Mouse (Mus musculus): ENCODE measurements around the gene Gm13277. TPM values are rescaled to one million over a fixed set of nuclear protein-coding genes. Genes with fewer than 3 reads are reported as not detected.
"Not testable (repeated sequence)": the region's sequence is repeated elsewhere in the genome, so short reads cannot be mapped to it uniquely, and the experiment has no call there.

Gene Gm13277
- total RNA-seq, 1 experiment from 2014 or later: not detected

GRCm38 (mm10) chr4:88785409-88785808 lies 3.0 kb upstream of the Gm13277 start, which contains the start of gene Gm13276:
Gene Gm13276, plus strand, starts transcription at chr4:88785709.
- not testable (repeated sequence) for DNase-seq

GRCm38 (mm10) chr4:88791250-88791649 lies 2.8 kb downstream of the Gm13277 start, which contains the start of gene Gm13278:
Gene Gm13278, plus strand, starts transcription at chr4:88791550.
- DNase-seq: not testable (repeated sequence)

- DNase-seq: peak; percentile 17
Observed at GRCm38 (mm10) chr4:88793936-88794675, 5.7 kb downstream of the Gm13277 start, which contains the start of gene Gm13275. Gene Gm13275, plus strand, starts transcription at chr4:88794487.

GRCm38 (mm10) chr4:88797097-88797496 lies 8.7 kb downstream of the Gm13277 start, which contains the start of gene Gm13279:
Gene Gm13279, plus strand, starts transcription at chr4:88797397.
- DNase-seq: not testable (repeated sequence)

- not testable (repeated sequence) for DNase-seq
Observed at GRCm38 (mm10) chr4:88799365-88799764, 10.9 kb downstream of the Gm13277 start, which contains the start of gene Gm13285. Gene Gm13285, plus strand, starts transcription at chr4:88799665.

GRCm38 (mm10) chr4:88802954-88803353 lies 14.5 kb downstream of the Gm13277 start, which contains the start of gene Gm13287:
Gene Gm13287, plus strand, starts transcription at chr4:88803254.
- not testable (repeated sequence) for DNase-seq

- not testable (repeated sequence) for DNase-seq
Observed at GRCm38 (mm10) chr4:88805231-88805630, 16.8 kb downstream of the Gm13277 start, which contains the start of gene Gm13288. Gene Gm13288, plus strand, starts transcription at chr4:88805531.

- peak; percentile 26 for DNase-seq
Observed at GRCm38 (mm10) chr4:88805761-88806160, 17.3 kb downstream of the Gm13277 start.

- no peak for DNase-seq
Observed at GRCm38 (mm10) chr4:88815928-88816327, 27.5 kb downstream of the Gm13277 start, which contains the start of gene Ifna7. Gene Ifna7, plus strand, starts transcription at chr4:88816228.

GRCm38 (mm10) chr4:88819659-88820058 lies 31.2 kb downstream of the Gm13277 start, which contains the start of gene Ifna11:
Gene Ifna11, plus strand, starts transcription at chr4:88819959.
- no peak for DNase-seq

- no peak for DNase-seq
Observed at GRCm38 (mm10) chr4:88822995-88823394, 34.6 kb downstream of the Gm13277 start.

GRCm38 (mm10) chr4:88827116-88827515 lies 38.7 kb downstream of the Gm13277 start, which contains the start of gene Ifna6:
Gene Ifna6, plus strand, starts transcription at chr4:88827416.
- not testable (repeated sequence) for DNase-seq

GRCm38 (mm10) chr4:88830523-88830922 lies 42.1 kb downstream of the Gm13277 start:
- peak; percentile 7 for DNase-seq

GRCm38 (mm10) chr4:88835225-88835624 lies 46.8 kb downstream of the Gm13277 start, which contains the start of gene Ifna5:
Gene Ifna5, plus strand, starts transcription at chr4:88835525.
- DNase-seq: not testable (repeated sequence)

Other genes starting within 250 kb of the Gm13277 start
- not detected in 2 replicates for gene Ifna15, start 230.4 kb upstream of the Gm13277 start, total RNA-seq (2021)
- not detected in 2 replicates for gene Ifna14, start 216.8 kb upstream of the Gm13277 start, total RNA-seq (2021)
- not detected in 2 replicates for gene Ifna9, start 196.2 kb upstream of the Gm13277 start, total RNA-seq (2021)
- not detected in 2 replicates for gene Ifna12, start 185.3 kb upstream of the Gm13277 start, total RNA-seq (2021)
- not detected in 2 replicates for gene C87499, start 154.2 kb upstream of the Gm13277 start, total RNA-seq (2021)
- gene Ifna13, start 144.2 kb upstream of the Gm13277 start, total RNA-seq (2021): not detected in 2 replicates
- not detected in 2 replicates for gene Ifna16, start 111.7 kb upstream of the Gm13277 start, total RNA-seq (2021)
- gene Ifna2, start 104.7 kb upstream of the Gm13277 start, total RNA-seq (2021): not detected in 2 replicates
- gene Ifnab, start 97.3 kb upstream of the Gm13277 start, total RNA-seq (2021): not detected in 2 replicates
- 0.73 and 0.95 TPM in 2 replicates for gene Gm26566, start 66.8 kb upstream of the Gm13277 start, total RNA-seq (2021)
- gene Klhl9, start 66.2 kb upstream of the Gm13277 start, total RNA-seq (2021): 83.9 and 94.1 TPM in 2 replicates
- gene Gm13271, start 33.8 kb upstream of the Gm13277 start, total RNA-seq (2021): not detected in 2 replicates
- not detected in 2 replicates for gene Gm13283, start 28.5 kb upstream of the Gm13277 start, total RNA-seq (2021)
- gene Gm13290, start 14.8 kb upstream of the Gm13277 start, total RNA-seq (2021): not detected in 2 replicates
- not detected in 2 replicates for gene Gm13289, start 11.7 kb upstream of the Gm13277 start, total RNA-seq (2021)
- gene Gm13272, start 8.8 kb upstream of the Gm13277 start, total RNA-seq (2021): not detected in 2 replicates
- gene Ifnz, start 6.5 kb upstream of the Gm13277 start, total RNA-seq (2021): not detected in 2 replicates
- gene Gm13276, start 2.9 kb upstream of the Gm13277 start, total RNA-seq (2021): not detected in 2 replicates
- not detected in 2 replicates for gene Gm13278, start 2.9 kb downstream of the Gm13277 start, total RNA-seq (2021)
- not detected in 2 replicates for gene Gm13275, start 5.9 kb downstream of the Gm13277 start, total RNA-seq (2021)
- not detected in 2 replicates for gene Gm13279, start 8.8 kb downstream of the Gm13277 start, total RNA-seq (2021)
- 0.36 TPM in 1 of 2 replicates, not detected in the other for gene Gm13285, start 11.0 kb downstream of the Gm13277 start, total RNA-seq (2021)
- gene Gm13287, start 14.6 kb downstream of the Gm13277 start, total RNA-seq (2021): not detected in 2 replicates
- gene Gm13288, start 16.9 kb downstream of the Gm13277 start, total RNA-seq (2021): not detected in 2 replicates
- gene Ifna7, start 27.6 kb downstream of the Gm13277 start, total RNA-seq (2021): not detected in 2 replicates
- gene Ifna11, start 31.3 kb downstream of the Gm13277 start, total RNA-seq (2021): not detected in 2 replicates
- not detected in 2 replicates for gene Ifna6, start 38.8 kb downstream of the Gm13277 start, total RNA-seq (2021)
- not detected in 2 replicates for gene Ifna5, start 46.9 kb downstream of the Gm13277 start, total RNA-seq (2021)
- not detected in 2 replicates for gene Ifna4, start 53.2 kb downstream of the Gm13277 start, total RNA-seq (2021)
- not detected in 2 replicates for gene Ifna1, start 61.5 kb downstream of the Gm13277 start, total RNA-seq (2021)
- gene Ifne, start 91.6 kb downstream of the Gm13277 start, total RNA-seq (2021): not detected in 2 replicates